Mouse (Mus musculus) thymus, postnatal 0 days (tissue): ENCODE measurements around the gene Zc3h12a. TPM values are rescaled to one million over a fixed set of nuclear protein-coding genes. Genes with fewer than 3 reads are reported as not detected.

Experiments used
- DNase-seq: peaks from one replicate; pipeline ENCODE4 v3.0.0-alpha.2; 2015; ENCODE audit warnings: low spot score
- polyA plus RNA-seq: library from polyadenylated mRNA; unstranded; fragments of >200 nt; fragmentation: Nextera tagmentation; extraction: Ambion mirVana; gene quantifications from 2 replicates; pipeline ENCODE4 v1.2.1, GENCODE M21; 2015

Gene Zc3h12a
- 3.0 and 3.5 TPM in 2 replicates for polyA plus RNA-seq

- peak; percentile 95 for DNase-seq
Observed at GRCm38 (mm10) chr4:125127305-125128084, at the start of gene Zc3h12a. Zc3h12a (minus strand) TSS chr4:125127840.

- no peak for DNase-seq
Observed at GRCm38 (mm10) chr4:125176639-125177165, 49.1 kb upstream of the Zc3h12a start.

GRCm38 (mm10) chr4:125176190-125176589, 48.5 kb upstream of the Zc3h12a start:
- DNase-seq: no peak

GRCm38 (mm10) chr4:125175591-125175990, 48.0 kb upstream of the Zc3h12a start:
- no peak for DNase-seq

- DNase-seq: no peak
Observed at GRCm38 (mm10) chr4:125174516-125175185, 47.0 kb upstream of the Zc3h12a start.

- no peak for DNase-seq
Observed at GRCm38 (mm10) chr4:125173150-125173549, 45.5 kb upstream of the Zc3h12a start.

- no peak for DNase-seq
Observed at GRCm38 (mm10) chr4:125172736-125173135, 45.1 kb upstream of the Zc3h12a start.

- DNase-seq: no peak
Observed at GRCm38 (mm10) chr4:125167723-125168122, 40.1 kb upstream of the Zc3h12a start.

GRCm38 (mm10) chr4:125164861-125165260, 37.2 kb upstream of the Zc3h12a start:
- DNase-seq: no peak

GRCm38 (mm10) chr4:125162701-125163100, 35.1 kb upstream of the Zc3h12a start:
- DNase-seq: no peak

GRCm38 (mm10) chr4:125161392-125161791, 33.8 kb upstream of the Zc3h12a start:
- no peak for DNase-seq

- DNase-seq: no peak
Observed at GRCm38 (mm10) chr4:125160951-125161331, 33.3 kb upstream of the Zc3h12a start.

- peak; percentile 78 for DNase-seq
Observed at GRCm38 (mm10) chr4:125160320-125160950, 32.8 kb upstream of the Zc3h12a start.

GRCm38 (mm10) chr4:125158581-125159317, 31.1 kb upstream of the Zc3h12a start:
- DNase-seq: no peak

GRCm38 (mm10) chr4:125158081-125158480, 30.4 kb upstream of the Zc3h12a start:
- DNase-seq: no peak

GRCm38 (mm10) chr4:125157322-125157721, 29.7 kb upstream of the Zc3h12a start:
- no peak for DNase-seq

- no peak for DNase-seq
Observed at GRCm38 (mm10) chr4:125155646-125156045, 28.0 kb upstream of the Zc3h12a start.

GRCm38 (mm10) chr4:125153659-125154241, 26.1 kb upstream of the Zc3h12a start:
- DNase-seq: no peak

GRCm38 (mm10) chr4:125152469-125152868, 24.8 kb upstream of the Zc3h12a start:
- DNase-seq: no peak

GRCm38 (mm10) chr4:125149460-125149859, 21.8 kb upstream of the Zc3h12a start:
- no peak for DNase-seq

GRCm38 (mm10) chr4:125147970-125148369, 20.3 kb upstream of the Zc3h12a start:
- no peak for DNase-seq
